Mouse (Mus musculus) layer of hippocampus, postnatal 25 days (tissue): Measurements from ENCODE around the gene Dmc1. TPM values are rescaled to one million over a fixed set of nuclear protein-coding genes. Genes with fewer than 3 reads are reported as not detected.

Source experiments
- DNase-seq, 2 experiments: peaks; one replicate each; pipeline ENCODE4 v3.0.0; 2022; ENCODE audit warnings: mixed read lengths in 2 of 2, low spot score in 1 of 2; ENCODE audit errors: extremely low spot score in 1 of 2
- total RNA-seq, 2 experiments: library from RNA; stranded (reverse); gene quantifications; 2 replicates each; pipeline ENCODE4 v1.2.3; 2021

Gene Dmc1
- under 1 TPM; 0.57 to 0.92 TPM for total RNA-seq

DNA sequence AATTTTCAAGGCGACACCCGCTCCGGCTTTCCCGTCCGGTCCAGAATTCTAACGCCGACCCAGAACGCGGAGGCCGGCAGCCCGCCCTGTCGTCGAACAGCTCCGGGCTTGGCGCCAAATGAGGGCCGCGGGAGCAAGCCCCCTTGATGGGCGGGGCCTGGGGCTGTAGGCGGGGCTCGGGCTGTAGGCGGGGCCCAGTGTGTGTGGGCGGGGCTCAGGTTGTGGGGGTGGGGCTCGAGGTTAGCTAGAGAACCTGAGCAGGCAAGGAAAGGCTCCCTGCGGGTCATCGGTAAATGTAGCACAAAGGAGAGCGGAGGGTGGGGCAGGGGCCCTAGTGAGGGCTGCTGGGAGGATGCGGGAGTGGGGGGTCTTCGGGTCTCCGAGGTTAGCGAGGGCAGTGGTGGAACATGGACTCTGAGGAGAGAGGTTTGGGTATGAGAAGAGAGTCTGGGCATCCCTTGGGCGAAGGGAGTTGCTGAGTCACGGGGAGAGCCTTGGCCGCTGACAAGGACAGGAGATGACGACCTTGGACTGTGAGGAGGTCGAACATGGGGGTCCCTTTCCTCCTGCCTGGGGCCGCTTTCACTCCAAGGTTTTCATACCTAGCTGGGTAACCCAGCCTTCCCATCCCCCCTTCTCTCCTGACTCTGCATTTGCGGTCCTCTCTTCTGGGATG is at the start of gene Dmc1:
TSS of gene Dmc1 (minus strand) at position 120 of the 676 bp plus-strand sequence.
- no peak for DNase-seq

DNA sequence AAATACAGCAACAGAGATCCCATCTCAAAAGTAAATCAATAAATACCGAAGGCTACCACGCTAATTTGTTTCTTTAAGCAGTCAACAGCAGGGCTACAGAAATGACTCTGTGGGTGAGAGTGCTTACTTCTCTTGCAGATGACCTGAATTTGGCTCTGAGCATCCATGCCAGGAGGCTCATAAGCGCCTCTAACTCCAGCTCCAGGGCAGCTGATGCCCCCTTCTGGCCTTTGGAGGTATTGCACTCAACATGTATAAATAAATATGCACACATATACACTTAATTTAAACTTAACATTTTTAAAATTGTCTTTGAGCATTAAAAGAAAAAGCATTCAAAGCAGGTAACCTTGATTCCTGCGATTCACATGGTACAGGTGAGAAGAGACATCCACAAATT is 46.6 kb upstream of the Dmc1 start:
- no peak for DNase-seq

DNA sequence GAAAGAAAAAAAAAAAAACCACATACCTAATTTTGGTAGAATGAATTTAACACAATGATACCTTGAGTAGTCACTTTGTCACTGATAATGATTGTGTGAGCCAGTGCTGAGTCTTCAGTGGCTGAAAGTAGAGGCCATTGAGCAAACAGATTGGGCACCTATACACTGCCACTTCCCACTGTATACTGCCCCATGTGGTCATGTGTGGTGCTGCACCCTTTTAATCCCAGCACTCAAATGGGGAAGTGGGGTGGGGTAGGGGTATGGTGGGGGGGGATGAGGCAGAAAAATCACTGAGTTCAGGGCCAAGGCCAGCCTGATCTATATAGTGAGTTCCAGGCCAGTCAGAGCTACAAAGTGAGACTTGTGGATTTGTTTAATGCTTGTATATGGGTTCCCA is 45.7 kb upstream of the Dmc1 start:
- DNase-seq: peak in 1 of 2 experiments; percentile 46

DNA sequence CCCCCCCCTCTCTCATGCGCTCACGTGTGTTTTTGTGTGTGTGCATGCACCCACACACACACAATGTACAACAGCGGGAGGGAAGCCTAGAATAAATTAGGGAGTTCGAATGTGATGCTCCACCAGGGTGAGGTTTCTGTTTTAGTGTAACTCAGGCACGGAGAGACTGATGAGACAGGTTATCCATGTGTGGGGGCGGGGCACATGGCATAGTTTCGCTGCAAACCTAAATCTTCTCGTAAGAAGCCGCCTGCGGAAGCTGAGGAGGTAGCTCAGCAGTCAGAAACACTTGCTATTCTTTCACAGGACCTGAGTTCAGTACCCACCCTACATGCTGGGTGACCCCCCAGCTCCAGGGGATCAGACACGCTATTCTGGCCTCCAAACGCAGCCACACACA is 43.2 kb upstream of the Dmc1 start:
- no peak for DNase-seq

DNA sequence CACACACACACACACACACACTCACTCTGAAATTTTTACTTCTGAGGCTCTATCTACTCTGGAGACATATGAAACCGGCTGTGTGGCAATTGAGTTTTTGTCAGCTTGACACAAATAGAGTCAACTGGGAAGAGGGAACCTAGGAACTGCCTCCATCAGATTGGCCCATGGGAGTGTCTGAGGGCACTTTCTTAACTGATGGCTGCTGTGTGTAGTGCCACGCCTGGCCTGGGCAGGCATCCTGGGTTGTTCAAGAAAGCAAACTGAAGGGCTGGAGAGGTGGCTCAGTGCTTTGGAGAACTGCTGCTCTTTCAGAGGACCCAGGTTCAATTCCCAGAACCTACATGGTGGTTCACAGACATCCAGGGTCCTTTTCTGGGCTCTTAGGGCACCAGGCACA is 40.6 kb upstream of the Dmc1 start:
- no peak for DNase-seq

DNA sequence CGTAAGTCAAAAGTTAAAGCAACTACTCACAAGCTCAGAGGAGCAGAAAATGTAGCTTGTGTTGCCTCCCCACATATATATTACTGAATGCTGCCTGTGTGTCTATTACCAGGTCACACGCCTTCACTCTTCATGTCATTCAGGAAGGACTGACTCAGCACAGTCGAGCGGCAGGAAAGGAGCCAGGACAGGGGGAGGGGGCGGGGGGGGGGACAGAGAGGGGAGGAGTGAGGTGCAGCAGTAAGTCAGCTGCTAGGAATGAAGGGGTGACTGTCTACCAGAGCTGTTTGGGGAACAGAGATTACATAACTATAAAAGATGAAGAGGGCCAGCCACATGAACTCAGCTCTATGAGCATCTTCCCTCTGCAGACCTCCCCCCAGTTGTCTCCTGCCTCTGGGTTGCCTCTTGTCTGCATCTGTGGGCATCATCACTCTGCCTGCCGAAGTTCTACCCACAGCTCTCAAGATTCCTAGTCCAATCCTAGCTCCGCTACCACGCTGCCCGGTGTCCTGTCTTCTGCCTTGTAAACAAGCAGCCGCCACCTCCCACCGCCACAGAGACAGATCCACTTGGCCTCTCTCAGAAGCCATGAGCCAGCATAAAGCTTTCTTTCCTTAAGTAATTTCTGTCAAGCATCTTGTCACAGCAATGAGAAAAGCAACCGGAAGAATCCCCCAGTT is 36.4 kb upstream of the Dmc1 start:
- no peak for DNase-seq

DNA sequence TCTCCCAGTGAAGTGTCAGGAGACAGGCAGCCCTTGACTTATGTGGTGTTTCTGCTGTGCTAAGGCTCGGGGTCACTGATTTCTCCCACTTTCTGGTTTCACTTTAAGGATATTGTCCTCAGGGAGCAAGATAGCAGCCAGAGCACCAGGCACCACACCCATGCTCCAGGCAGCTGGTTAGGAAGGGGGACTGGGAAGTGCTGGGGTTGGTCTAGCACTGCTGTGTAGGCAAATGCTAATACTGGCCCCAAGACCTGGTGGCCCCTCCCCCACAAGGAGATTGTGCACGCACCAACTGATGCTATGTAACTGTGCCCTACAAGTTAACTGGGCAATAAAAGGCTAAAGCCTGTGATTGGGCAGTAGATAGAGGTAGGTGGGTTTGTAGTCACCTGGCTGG is 25.6 kb upstream of the Dmc1 start:
- DNase-seq: no peak

DNA sequence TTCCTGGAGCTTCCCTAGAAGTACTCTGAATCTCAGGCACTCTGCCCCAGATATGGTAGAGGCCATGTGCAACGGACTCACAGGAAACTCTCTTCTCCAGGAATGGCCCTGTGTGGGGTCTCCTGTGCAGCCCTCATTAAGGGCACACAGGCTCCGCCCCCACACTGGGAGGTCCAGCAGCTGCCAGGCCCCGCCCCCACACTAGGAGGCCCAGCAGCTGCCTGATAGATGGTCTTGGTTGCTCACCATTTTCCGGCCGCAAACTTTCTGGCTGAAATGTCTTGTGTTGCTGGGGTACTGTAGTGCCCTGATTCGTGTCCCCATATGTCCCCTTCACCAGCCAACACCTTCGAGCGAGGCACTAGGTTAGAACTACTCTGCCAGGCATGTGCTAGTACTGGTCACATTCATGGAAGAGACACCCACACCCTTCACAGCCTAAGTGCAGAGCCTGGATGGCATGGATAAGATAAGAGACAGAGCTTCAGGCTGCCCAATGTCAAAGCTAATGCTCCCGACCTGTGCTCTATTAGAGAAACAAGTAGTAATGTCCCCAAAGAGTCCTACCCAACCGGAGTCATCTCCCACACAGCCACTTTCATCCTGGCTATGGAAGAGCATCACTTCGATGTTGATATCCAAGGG is 15.0 kb upstream of the Dmc1 start:
- DNase-seq: no peak

DNA sequence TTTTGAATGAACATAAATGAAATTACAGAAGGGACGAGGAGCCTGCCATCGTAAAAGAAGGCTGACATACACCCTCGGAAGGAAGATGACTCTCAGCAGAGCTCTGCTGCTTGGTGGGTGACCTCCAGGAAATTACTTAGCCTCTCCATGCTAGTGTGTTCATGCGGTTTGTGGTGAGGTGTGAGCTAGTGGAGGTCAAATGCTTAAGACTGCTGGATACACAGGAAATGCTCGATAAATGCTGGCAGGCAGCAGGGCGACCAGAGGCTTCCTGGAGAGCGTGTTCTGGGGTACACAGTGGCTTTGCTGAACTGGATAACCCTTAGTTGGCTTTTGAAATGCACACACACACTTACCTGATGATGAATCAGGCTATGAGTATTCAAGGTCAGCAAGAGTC is 13.5 kb upstream of the Dmc1 start:
- DNase-seq: no peak

DNA sequence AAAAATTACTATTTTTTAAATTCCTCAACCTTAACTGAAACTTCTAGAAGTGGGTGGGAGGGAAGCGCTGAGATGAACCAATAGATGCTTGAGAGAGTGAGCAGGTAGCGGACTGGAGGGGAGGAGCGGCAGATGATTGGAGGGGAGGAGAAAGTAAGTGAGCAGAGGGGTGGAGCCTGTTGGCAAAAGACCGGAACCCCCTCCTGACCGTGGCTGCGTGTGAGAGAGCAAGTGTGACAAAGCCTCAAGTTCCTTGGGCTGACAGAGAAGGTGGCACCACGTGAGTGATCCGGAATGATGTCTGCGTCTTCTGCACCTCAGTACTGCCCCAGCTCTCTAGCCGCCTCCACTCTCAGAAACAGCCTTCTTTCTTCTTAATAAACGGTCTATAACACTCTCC is 12.2 kb upstream of the Dmc1 start:
- no peak for DNase-seq

DNA sequence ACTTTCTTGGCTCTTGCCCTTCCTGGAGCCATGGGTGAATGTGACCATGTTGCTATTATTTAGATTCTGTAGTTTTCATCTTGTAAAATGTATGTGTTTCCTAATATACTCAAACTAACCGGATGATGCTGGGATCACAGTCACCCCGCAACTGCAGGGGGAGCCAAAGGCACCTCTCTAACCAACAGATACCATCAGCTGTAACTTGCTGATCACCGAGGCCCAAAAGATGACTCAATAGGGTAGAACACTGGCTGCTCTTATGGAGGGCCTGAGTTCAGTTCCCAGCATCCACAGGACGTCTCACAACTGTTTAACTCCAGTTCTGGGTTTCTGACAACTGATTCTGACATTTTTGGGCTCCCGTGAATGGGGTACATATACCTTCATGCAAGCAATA is 11.8 kb upstream of the Dmc1 start:
- no peak for DNase-seq

DNA sequence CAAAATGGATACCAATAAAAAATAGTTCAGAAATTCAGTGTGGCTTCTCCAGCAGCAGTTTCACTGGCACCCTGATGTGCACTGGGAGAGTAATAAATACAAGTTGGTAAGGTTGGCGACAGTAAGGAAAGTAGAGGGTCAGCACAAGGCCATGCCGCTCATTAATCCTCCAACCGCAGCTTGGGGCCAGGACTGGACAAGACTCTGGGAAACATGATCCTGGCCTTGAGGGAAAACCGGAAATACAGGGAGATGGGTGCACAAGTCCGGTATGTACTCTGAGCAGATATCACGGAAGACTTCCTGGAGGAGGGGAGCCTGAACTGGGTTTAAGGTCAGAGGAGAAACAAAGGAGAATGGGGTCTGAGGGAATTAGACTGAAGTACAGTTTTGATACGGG is 10.6 kb upstream of the Dmc1 start:
- DNase-seq: no peak

DNA sequence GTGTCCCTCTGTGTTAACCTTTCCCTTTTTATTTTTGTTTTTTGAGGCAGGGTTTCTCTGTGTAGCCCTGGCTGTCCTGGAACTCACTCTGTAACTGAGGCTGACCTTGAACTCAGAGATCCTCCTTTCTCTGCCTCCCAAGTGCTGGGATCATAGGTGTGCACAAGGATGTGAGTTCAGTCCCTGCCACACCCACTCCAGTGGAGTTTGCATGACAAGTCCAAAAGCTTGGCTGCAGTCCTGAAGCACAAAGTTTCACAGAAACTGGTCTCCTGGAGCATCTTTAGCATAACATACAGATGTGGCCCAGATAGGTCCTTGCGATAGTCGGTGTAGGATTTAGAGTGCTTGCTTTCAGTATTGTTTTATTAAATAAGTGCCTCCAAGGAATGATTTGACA is 4.3 kb upstream of the Dmc1 start:
- no peak for DNase-seq

DNA sequence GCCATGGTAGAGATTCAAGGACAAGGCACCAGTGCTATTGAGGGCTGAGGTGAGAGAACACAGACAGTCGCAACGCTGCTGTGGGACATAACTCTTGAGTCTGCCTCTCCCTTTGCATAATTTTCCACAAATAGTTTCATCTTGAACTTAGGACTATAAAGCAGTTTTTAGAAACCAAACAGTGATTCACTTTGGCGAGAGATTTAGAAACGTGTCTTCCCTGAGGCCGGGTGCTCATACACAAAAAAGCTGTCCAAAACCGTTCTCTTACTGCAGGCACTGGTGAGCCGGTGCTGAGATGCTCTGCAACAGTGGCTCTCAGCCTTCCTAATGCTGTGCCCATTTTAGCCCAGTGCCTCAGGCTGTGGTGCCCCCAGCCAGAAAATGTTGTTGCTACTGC is 3.3 kb upstream of the Dmc1 start:
- no peak for DNase-seq

DNA sequence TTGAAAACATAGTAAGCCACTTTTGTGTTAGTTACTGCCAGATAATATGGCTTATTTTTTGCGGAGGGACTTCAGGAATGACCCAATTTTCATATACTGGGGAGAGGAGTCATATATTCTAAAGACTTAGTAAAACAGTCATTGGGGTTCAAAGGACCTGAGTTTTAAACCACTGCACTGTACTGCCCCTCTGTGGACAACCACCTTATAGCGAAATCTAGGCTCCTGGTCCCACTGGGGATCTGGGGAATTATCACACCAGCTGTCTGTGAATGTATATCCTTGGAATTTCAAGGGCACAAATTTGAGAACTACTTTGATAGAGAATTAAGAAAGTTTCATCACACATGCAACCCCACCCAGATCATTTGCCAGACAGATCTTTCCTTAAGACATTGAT is 2.8 kb upstream of the Dmc1 start:
- DNase-seq: peak in 1 of 2 experiments; percentile 20

DNA sequence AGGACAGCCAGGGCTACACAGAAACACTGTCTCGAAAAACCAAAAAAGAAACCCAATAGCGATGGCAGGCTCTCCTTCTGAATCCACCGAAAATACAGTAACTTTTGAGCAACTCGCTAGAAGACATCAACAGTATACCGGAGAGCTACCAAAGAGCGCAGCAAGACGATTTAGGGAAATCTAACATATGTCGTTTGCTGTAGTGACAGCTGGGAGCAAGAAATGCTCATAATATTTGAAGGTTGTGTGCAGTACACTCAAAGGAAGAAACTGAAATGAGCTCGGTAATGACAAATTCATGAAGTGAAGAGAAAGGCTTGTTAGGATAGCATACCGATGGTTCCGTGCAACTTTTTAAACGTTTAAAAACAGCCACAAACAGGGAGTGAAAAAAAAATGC is 1.3 kb upstream of the Dmc1 start:
- no peak for DNase-seq

DNA sequence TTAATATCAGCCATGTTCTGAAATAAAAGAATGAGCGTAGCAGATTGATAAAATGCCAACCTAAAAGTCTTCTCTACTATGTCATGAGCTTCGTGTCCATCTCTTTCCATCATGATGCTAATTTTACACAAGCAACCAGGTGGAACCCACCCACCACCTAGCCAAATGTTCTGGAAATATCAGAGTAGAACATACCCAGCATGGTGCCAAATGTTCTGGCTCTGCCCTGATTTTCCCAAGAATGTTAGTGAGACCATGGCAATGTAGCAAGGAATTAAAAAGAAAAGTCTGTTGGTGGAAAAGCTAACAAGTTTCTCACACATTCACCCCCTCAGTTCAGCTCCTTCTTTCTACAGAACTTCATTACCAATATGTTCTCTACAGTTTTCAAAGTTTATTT is 4.7 kb downstream of the Dmc1 start:
- no peak for DNase-seq

DNA sequence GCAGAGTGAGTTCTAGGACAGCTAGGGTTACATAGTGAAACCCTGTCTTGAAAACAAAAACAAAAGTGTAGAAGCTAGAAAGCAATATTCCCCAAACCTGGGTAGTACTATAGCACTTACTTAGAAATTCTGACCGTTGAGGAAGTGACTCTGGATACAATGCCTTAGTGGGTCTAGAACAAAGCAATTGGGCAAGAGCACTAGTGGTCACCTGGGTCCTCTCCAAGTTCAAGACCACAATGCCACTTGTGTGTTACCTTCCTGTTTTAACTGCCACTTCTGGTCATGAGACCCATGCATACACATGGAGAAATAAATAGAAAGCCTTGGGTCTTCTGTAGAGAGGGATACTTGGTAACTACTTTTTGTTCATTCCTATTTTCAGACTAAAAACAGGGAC is 6.2 kb downstream of the Dmc1 start:
- DNase-seq: no peak

DNA sequence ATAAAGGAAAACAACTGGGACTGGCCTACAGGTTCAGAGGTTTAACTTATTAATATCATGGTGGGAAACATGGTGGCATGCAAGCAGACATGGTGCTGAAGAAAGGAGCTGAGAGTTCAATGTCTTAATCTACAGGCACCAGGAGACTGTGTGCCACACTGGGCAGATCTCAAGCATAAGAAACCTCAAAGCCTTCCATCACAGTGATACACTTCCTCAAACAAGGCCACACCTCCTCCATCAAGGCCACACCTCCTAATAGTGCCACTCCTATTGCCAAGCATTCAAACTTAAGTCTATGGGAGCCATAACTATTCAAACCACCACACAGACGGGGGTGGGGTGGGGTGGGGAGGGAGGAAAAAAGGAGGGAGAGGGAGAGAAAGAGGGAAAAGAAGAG is 23.3 kb downstream of the Dmc1 start:
- no peak for DNase-seq

DNA sequence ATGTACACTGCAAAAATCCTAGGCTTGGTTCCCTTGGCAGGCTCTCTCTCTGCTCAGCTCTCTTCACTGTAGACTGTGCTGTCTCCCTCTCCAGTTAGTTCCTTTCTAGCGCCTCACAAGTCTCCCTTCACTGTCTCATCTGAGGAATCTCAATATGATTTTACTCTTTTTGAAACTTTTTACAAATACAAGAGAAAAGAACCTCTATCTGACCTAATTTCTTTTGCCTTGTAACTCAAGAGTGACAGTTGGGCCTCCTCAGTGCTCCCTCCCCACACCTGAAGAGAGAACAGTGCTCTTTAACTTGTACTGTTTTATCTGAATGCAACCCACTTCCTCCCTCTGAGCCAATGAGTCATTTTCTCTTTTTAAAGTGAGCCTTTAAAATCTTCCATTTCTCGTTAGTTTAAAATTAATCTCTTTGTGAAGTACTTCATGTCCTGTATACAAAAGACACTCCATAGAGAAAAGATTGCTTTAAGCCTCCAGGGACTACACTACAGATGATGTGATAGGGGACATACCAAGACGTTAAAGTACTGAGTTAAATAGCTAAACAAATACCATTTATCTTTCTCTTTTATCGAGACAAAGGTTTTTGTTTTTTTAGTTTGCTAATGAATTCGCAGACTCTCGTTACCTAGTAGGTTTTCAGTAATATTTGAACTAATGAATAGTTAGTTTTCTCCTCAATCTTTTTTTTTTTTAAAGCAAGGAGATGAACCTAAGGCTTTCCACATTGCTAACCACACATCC is 27.1 kb downstream of the Dmc1 start:
- no peak for DNase-seq

DNA sequence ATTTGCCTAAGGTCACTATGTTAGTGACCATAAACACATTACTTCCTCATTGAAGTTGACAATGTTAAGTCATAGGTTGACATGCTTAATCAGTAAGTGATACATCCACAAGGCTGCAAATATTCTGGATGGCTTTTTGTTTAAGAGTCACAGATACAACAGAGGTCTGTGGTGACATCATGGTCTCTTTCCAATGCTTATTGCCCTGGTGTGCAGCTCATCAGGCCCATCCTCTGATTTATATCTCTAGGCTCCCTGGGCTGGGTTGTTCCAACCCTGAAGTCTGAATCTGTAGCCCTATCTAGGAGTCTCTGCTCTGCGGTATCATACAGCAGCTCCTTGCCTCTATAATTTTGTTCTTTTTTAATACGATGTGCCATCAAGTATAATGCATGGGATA is 28.0 kb downstream of the Dmc1 start:
- DNase-seq: no peak
